Mouse (Mus musculus) embryo, embryonic 9.5 days (tissue): ENCODE measurements around the gene Cxcr2.
"Not testable (repeated sequence)": the region's sequence is repeated elsewhere in the genome, so short reads cannot be mapped to it uniquely, and the experiment has no call there.

ENCODE experiments used
- DNase-seq: peaks from one replicate; pipeline ENCODE4 v3.0.0-alpha.2; 2017; ENCODE audit errors: extremely low spot score

The Cxcr2 gene

DNA sequence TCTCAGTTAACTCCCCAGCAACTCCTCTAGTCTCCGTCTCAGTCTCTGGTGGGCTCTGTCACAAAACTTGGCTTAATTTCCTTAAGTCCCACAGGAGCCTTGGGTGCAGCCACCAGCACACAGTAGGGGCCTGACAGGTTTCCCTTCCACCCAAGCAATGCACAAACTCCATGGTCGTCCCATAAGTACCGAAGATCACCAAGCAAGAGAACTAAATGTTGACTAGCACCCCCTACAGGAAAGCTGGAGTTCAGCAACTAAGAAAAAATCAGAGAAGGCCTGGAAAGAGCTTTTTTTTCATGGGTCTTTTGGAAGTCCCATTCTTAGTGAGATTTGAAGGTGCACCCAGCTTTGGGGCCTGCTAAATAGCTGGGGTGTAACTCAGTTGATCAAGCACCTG is 14.4 kb upstream of the Cxcr2 start:
- no peak for DNase-seq

DNA sequence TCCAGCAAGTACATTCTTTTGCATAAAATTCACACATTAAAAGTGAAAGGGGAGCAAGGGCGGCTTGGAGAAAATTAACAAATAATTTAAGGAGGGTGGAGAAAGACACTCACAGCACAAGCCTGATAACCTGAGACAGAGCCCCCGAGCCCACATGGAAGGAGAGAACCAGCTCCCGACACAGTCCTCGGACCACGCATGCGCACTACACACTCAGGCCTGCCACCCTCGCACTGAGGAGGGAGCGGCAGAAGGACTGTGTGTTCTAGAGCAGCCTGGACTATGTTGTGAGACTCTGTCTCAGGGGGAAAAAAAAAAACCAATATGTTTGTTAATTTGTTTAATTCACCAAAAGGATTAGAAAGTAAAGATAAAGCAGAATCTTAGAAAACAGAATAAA is 12.0 kb upstream of the Cxcr2 start:
- no peak for DNase-seq

DNA sequence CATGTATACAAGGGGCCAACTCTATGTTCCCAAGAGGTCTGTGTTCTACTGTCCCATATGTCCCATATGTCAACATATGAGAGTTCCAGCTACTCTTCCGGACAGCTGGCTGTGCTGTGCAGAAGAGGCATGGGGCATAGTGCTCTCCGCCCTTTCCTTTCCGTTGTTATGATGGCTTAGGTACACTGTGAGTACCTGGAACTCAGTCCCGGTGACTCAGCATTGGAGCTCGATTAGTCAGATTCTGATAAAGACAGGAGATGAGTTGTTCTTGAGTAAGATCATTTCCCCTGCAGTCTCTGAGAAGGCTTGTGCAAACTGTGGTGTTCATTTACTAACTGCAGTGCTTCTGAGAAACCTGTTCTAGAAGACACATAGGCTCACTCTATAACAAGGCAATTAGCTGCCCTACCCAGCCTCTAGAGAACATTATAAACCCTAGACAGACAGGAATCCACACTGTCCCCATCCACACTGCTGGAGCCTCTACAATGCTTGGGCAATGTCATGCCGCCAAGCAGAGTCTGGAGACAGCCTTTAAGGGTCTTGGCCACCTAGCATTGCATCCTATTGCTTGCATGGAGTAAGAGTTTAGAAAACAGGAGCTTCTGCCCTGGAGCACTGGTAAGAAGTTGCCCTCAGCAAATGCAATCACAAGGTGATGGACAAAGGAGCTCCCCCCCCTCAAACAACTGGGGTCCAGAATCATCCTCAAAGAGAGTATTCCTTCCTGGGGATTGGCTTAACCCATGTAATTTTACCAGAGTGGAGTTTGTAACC is 4.5 kb upstream of the Cxcr2 start:
- no peak for DNase-seq

DNA sequence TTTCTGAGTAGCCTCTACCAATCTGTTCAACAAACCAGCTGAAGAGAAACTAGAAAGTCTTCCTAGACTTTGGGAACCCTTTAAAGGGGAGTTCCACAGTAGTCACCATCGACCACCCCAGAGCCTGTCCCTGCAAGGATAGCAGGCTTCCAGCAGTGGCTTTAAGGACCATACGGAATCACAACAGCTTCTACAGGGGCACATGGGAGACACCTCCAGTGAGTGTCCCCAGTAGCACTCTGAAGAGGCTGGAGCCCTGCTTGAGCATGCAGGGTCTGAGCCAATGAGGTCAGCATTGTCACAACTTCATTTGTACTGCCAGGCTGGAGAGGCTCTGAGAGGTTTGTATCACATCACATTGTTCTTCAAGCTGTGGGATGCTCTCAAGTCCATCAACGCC is 3.7 kb upstream of the Cxcr2 start:
- DNase-seq = no peak

DNA sequence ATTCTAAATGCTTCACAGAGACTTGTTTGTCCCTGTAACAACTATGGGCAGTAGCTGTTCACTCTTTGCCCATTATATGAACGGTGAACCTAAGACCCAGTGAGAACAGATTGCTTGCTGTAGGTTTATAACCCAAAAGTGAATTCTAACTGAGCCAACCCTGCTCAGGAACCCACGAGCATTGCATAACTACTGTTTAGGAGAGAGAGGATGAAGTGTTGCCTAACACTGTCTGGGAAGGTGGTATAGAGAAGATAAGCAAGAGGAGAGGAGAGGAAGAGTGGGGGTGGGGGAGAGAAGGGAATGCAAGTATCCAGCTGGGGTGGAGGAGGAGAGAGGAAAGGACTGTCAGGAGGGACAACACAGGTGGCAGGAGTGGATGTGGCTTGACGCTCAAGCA is 2.7 kb upstream of the Cxcr2 start:
- no peak for DNase-seq

DNA sequence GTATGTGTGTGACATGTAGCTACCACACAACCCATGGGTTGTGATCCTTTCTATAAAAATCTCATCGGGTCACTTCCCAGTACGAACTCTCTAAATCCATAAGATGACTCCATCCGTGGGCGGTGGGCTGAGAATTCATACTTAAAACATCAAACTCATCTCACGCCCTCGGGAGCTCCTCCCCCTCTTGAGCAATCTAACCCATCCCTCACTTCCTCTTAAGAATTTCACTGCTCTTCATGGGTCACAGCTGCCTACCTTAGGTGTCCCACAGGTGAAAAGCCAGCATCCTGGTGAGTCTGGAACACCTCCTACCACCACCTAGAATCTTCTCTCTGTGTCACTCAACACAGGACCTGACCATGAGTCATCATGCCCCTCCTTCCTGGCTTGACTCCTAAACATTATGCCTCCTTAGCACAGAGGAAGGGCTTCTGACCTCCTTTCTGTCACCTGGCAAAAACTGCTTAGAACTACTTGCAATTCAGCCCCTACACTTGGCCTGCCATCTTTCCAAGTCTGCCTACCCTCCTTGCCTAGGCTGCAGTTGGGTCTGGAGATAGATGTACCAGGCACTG is 1.7 kb downstream of the Cxcr2 start:
- no peak for DNase-seq

DNA sequence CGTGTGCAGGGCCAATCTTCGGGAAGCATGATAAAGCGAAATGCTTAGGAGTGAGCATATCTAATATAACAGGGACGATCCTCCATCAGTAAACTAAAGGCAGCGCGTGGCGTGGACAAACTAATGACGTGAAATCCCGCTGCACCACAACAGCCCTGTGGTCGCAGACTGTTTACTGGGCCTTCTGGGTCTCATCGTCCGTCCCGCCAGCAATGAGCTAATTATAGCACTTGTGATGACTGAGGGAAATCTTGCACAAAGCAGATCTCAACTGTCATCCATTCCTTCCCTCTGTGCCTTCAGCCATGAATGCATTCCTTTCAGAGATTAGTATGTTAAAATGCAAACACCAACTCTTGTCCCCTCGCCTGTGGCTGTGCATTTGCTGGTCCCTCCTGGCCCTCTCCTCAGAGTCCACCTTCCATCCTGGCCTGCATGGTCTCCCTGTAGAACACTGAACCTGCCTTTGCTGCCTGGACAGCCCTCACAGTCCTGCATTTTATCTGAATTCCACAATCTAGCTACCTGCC is 2.7 kb downstream of the Cxcr2 start:
- no peak for DNase-seq

DNA sequence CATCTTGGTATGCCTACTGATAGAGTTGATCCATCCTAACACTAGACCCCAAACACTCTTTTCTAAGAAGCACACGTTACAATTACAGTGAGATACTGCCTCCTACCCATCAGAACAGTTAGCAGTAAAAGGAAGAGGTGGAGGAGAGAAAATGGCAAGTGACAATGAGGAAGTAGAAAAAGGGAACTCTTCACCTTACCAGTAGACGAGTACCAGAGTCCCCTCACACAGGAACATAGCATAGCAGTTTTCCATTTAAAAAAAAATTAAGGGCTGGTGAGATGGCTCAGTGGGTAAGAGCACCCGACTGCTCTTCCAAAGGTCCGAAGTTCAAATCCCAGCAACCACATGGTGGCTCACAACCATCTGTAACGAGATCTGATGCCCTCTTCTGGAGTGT is 5.8 kb downstream of the Cxcr2 start:
- not testable (repeated sequence) for DNase-seq

DNA sequence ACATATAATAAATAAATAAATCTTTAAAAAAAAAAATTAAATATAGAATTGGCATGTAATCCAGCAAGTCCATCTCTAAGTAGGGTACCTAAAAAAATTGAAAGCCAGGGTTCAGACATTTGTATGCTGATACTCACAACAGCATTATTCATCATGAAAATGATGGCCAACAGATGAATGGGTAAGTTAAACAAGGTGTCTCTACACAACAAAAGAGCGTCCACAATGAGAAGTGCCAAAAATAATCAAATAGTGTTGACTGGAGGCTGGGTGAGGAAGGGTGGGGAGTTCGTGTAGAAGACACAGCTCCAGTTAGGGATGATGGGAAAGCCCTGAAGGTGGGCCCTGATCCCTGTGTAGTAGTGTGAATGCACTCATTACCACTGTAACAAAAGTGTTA is 6.2 kb downstream of the Cxcr2 start:
- DNase-seq = no peak

DNA sequence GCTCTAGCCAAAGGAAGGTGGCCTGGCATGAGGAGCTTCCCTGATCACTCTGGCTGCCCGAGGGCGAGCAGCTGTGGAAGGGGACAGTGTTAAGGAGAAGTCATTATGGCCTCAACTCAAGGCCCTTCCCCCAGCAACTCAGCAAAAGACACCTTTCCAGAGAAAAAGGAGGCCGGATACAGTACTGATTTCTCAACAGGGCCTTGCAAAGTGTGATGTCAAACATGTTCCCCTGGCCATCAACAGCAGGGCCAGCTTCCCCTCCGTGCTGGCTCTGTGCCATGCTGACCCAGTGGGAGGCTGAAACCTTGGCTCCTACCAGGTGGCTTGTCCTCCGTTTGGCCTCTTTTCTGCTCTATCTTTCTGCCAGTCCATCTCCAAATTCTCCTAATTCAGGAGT is 13.3 kb downstream of the Cxcr2 start:
- DNase-seq = no peak

DNA sequence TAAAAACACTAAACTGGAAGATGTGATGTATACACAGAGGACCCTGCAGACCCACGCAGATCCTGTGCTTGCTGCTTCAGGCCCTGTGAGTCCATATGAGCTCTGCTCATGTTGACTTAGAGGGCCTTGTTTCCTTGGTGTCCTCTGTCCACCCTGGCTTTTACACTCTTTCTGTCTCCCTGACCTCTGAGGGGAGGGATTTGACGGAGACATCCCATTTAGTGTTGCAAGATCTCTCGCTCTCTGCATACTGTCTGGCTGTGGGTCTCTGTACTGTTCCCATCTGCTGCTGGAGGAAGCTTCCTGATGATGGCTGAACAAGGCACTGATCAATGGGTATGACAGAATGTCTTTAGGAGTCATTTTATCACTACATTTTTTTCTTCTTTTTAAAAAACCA is 15.9 kb downstream of the Cxcr2 start:
- DNase-seq = no peak

DNA sequence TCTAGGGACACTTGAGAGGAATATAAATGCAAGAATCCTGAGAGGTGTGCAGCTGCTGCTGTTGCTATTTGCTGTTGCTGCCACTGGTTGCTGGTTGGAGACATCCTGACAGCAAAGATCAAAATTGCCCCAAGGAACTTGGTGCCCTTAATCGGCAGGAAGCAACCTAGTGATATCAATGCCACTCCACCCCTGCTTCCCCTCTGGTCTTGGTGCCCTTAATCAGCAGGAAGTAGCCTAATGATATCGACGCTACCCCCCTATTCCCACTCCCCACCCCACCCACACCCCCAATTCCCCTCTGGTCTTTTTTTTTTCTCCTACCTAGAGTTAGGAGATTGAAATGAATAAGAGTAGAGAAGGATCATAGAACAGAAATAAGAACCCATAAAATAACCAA is 18.9 kb downstream of the Cxcr2 start:
- no peak for DNase-seq

DNA sequence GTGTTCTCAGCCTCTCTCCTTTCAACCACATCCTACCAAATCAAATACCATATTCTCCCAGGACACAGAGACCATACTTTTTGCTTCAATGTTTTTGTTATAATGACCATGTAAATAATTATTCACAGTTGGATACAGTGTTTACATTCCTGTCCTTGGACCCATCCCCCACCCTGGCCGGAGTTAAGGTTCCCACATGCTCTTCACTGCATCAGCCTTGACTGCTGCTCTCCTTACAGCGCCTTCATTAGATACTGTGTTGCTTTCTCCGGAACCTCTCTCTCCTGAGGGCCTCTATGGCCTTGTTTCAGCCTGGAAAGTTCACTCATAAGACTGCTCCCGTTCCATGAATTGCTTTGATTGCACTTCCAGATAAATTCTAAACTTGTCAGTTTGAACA is 21.9 kb downstream of the Cxcr2 start:
- no peak for DNase-seq

DNA sequence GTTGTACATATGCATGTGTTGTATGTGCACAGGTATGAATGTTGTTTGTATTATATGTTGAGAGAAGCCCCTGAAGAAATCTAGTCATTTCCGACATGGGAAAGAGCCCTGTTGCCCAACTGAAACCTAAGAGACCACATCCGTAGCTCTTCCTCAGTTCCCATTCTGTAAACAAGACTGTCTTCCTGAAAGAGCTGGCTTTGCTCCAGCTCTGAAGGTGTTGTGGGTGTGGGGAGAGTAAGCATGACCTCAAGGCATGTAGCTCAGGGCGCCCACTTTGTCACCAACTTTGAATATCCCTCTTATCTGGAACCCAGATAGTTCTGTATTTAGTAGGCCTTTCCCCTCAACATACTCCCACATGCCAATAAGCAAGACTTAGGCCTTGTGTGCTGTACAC is 24.8 kb downstream of the Cxcr2 start:
- DNase-seq = no peak

DNA sequence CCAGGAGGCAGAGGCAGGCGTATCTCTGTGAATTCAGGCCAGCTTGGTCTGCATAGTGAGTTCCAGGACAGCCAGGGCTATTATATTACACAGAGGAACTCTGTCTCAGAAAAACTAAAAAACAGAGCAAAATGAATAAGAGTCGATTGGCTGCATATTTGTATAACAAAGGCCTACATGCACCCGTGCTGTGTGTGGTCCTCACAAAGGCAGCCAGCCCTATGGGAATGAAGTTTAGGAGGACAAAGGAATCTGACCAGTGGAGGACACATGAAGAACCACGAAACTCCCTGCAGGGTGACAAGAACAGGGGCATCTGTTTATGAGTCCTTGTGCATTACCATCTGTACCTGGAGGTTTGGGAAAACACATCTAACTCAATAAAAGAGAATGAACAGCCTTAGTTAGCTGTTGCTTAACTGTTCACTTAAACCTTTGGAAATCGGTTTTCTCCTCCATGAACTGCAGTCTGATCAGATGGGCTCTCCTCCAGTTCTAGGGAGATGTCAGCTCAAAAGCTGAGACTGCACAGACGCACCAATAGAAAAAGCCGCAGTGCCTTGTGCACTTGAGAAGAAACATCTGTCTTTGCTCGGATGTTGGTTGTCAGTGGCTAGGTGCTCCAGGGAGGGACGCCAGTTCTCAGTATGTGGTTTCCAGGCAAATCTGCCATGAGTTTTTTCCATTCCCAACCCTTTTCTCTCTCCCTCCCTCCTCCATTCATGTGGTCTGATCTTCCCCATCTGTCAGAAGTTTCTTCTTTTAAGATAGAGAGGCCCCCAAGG is 26.0 kb downstream of the Cxcr2 start:
- peak; percentile 2 for DNase-seq

DNA sequence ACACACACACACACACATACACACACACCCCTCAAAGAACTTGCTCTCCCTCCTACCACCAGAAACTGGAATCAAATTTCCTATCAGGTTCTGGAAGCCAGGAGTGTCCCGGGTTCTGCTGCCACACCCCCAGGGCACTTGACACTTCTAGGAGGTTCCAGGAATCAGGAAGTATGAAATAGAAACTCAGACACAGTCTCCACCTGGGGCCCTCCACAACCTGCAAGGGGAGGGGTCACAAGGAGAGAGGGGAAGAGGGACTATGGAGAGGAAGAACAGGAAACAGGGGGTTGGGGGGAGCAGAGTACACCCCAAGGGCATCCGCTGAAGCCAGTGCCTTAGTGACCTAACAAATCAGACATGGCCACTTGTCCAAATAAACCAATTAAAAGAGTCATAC is 27.7 kb downstream of the Cxcr2 start:
- DNase-seq = no peak

DNA sequence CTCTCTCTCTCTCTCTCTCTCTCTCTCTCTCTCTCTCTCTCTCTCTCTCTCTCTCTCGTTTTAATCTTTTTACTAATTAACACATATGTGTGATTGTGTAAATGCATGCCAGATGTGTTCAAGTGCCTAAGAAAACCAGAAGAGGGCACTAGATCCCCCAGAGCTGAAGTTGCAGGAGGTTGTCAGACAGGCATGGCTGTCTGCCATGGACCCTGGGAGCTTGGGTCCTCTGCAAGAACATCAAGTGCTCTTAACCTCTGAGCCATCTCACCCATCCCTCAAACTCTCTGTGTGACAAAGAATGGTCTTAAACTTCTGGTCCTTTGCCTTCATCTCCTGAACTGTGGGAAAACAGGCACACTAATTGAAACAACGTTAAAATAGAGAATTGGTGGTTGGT is 29.2 kb downstream of the Cxcr2 start:
- DNase-seq = no peak

DNA sequence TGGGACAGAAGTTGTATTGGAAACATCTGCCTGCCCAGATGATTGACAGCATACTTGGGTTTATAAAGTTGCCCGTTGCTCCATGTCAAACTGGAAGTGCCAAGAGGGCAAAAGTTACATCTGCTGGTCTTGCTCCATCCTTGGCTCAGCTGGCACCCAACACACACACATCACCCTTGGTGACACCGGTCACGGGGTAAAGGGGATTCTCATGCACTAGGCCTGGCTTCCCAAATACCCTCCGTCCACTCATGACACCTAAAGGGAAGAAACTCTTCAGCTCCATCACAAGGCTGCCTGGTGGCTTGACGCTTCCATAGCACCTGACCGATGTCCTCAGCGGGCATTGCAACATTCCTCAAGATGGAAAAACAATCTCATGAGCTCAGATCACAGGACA is 36.7 kb downstream of the Cxcr2 start:
- DNase-seq = no peak

DNA sequence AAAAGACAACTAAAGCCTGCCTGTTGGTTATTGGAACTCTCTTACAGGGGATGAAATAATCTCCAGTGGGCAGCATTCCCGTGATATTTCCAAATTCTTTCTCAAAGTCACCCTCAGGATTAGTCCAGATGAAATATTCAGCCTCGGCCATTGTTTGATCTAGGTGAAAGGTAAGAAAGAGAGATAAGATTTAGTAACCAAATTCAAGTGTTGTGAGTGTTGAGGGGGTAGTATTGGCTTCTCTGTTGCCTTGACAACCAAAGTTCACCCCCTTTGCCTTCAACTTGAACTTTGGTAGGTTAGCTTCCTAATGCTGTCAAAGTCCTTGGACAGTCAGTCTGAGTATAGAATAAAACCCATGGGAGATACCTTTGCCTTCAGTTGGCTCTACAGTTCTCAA is 38.9 kb downstream of the Cxcr2 start:
- DNase-seq = no peak

DNA sequence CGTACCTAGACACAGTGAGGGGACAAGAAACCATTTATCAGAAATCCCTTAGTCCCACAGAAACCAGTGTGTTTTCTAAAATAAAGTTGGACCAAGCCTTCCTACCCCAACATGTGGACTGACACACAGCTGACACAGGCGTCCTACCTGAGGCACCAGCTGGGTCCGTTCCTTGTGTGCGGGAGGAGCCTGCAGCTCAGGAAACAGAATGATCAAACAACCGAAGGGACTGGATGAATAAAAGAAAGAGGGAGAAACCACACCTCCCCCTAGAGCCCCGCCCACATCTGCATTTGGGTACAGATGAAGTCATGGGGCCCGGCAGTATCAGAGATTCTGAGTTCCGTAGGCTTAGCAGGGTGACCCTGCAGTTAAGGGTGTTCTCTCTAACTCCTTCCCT is 40.7 kb downstream of the Cxcr2 start, which contains the start of gene Cxcr1:
Gene Cxcr1 (minus strand): TSS at position 187 of the 400 bp plus-strand sequence.
- DNase-seq = no peak

DNA sequence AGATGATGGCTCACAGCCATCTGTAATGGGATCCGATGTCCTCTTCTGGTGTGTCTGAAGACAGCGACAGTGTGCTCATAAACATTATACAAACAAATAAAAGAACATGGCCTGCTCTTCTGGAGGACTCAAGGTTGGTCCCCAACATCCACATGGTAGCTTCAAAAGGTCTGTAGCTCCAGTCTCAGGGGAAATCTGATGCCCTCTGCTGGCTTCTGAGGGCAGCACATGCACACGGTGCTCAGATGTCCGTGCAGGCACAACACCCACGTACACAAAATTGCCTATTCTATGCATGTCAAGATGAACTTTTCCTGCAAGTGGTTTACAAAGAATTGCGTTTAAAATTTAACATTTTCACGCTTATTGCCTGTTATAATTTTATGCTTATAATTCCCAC is 42.2 kb downstream of the Cxcr2 start:
- peak; percentile 22 for DNase-seq

DNA sequence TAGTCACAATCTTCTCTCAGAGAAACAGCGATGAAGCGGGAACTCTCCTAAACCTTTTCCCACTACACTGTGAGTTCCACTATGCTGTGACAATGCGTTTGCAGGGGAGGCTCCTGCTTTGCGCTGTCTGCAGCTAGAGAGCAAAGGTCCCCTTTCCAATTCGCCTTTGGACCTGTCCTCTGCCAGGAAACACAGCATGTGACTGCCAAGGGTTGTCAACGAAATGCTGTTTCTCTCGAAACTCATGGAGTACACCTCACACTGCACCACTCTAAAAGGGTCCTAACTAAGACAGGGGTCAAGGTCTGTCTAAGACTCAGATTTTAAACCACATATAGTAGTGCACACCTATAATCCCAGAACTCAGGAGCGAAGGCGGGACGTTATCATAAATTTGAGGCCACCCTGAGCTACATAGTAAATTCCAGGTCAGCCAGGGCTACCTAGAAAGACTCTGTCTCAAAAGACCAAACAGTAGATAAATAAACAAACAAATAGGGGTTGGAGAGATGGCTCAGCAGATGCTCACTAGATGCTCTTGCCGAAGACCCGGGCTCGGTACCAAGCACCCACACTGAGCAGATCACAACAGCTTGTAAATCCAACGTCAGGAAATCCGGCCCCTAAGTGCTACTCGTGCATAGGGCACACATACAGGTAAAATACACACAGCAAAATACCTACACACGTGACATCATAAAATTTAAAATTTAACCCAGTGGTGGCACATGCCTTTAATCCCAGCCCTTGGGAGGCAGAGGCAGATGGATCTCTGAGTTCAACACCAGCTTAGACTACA is 43.0 kb downstream of the Cxcr2 start:
- no peak for DNase-seq
